In the genomic region with DNA sequence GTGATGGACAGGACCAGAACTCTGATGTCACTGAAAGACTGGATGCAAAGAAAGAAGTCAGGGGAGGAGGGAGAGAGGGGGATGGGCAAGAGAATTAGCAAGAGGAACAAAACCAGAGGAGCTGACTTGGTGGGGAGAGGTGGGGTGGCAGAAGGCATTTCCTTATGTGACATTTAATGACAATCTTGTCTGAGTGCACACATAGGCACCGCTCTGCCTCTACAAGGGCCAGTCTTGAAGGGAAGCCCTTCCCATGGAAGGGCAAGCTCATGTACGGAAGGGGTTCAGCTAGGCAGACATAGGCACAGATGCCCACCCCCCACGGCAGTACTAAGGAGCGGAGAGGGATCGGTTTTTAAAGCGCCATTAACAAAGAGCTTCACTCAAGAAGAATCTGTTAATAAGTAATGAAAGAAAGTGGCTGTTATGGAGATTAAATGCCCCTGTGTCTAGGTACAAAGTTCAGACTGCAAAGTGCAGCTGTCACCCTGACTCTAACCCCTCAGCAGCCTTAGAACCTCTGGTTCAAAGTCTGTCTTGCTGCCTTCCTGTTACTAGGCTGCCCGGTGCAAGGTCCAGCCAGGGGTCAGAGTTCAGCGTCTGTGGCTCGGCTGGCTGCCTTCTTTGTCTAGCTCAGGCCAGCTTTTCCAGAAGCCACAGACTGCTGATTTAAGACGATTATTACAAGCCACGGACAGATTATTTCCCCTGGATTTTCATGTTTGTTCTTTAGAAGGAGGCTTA, we compare ENCODE assay signal across 9 mouse cellular contexts.
A peak's percentile ranks its signal among the peaks of the same experiment; 100 is the strongest.
DNase-seq lines count a peak whose midpoint lies in the region; ATAC-seq and TF ChIP-seq lines count a peak whose summit lies in the region.
"Had no signal": no experiment of that assay in that cellular context is flagged by ENCODE, and none has a peak within 500 bp of the region (broad histone marks: within the 10 kb centered on the region; RNA-seq: fewer than 3 reads in every experiment).

No protein-coding gene starts in this region.

- no peak overlapping the region for H3K9ac ChIP-seq in hindbrain, postnatal 0 days (replicated peaks; ENCODE audit: low read length)
- H3K9ac ChIP-seq in midbrain, embryonic 16.5 days (ENCODE audit: low read depth, low read length): no peak overlapping the region

- no peaks in the 10 kb centered on the region for H3K36me3 ChIP-seq in hindbrain, embryonic 10.5 days
- H3K36me3 ChIP-seq in hindbrain, postnatal 0 days (ENCODE audit: insufficient read depth, low read length): no peaks in the 10 kb centered on the region
- H3K36me3 ChIP-seq in midbrain, embryonic 16.5 days (ENCODE audit: control insufficient read depth, insufficient read depth, low read length): no peaks in the 10 kb centered on the region

- WGBS in hindbrain, embryonic 10.5 days: 9% methylated on average over 11 of the region's 11 CpGs
- WGBS in hindbrain, postnatal 0 days: 7% methylated on average over 11 of the region's 11 CpGs
- WGBS in midbrain, embryonic 16.5 days: 6% methylated on average over 11 of the region's 11 CpGs

- peaks cover 6% of the 10 kb centered on the region; the same call in 1 of the 2 replicates for H3K9me3 ChIP-seq in hindbrain, embryonic 10.5 days
- no peaks in the 10 kb centered on the region for H3K9me3 ChIP-seq in hindbrain, postnatal 0 days (ENCODE audit: low read length)
- H3K9me3 ChIP-seq in midbrain, embryonic 16.5 days (replicated peaks; ENCODE audit: control insufficient read depth, low read length, poor library complexity, severe bottlenecking): peaks cover 4% of the 10 kb centered on the region; the same call in 1 of the 2 replicates

- no peak for TF ChIP-seq CTCF in hindbrain, postnatal 0 days (IDR thresholded peaks at IDR 0.05; ENCODE audit: low read depth)

- H3K4me1 ChIP-seq in hindbrain, embryonic 10.5 days (replicated peaks): peaks cover 26% of the 10 kb centered on the region
- H3K4me1 ChIP-seq in hindbrain, postnatal 0 days (ENCODE audit: insufficient read depth, low read length): no peaks in the 10 kb centered on the region
- peaks cover 6% of the 10 kb centered on the region; the same call in 1 of the 2 replicates for H3K4me1 ChIP-seq in midbrain, embryonic 16.5 days (ENCODE audit: control insufficient read depth, insufficient read depth, low read length)

- H3K4me2 ChIP-seq in hindbrain, postnatal 0 days (ENCODE audit: low read depth, low read length): no peak overlapping the region
- no peak overlapping the region for H3K4me2 ChIP-seq in midbrain, embryonic 16.5 days (ENCODE audit: low read length)

- peak; percentile 88 for DNase-seq in hindbrain, embryonic 10.5 days (ENCODE audit: low spot score)
- DNase-seq in hindbrain, postnatal 0 days (ENCODE audit: low spot score): no peak
- peak; percentile 28 for DNase-seq in gastrocnemius, postnatal 25 days
- DNase-seq in kidney, postnatal 14 days: peak; percentile 90
- no peak for DNase-seq in left cerebral cortex, postnatal 14 days (ENCODE audit: low spot score in 2 of 2)
- no peak for DNase-seq in frontal cortex, postnatal 25 days (ENCODE audit: low spot score in 2 of 2)
- DNase-seq in cerebellum, adult 11-12 months: no peak

- no peak for ATAC-seq in hindbrain, postnatal 0 days
- 0 out of 2 replicates have a peak, but pooled peaks have one; percentile 28 for ATAC-seq in midbrain, embryonic 16.5 days

- peak overlapping the region; percentile 20 for H3K4me3 ChIP-seq in hindbrain, embryonic 10.5 days
- no peak overlapping the region for H3K4me3 ChIP-seq in hindbrain, postnatal 0 days (ENCODE audit: low read length)
- no peak overlapping the region for H3K4me3 ChIP-seq in midbrain, embryonic 16.5 days (ENCODE audit: low read depth, low read length)
- H3K4me3 ChIP-seq: megakaryocyte, embryonic 14.5 days had no signal

- H3K27me3 ChIP-seq in hindbrain, embryonic 10.5 days (ENCODE audit: insufficient read depth, poor library complexity, severe bottlenecking): 0 out of 2 replicates have a peak, but pooled peaks cover 3% of the 10 kb centered on the region
- no peaks in the 10 kb centered on the region for H3K27me3 ChIP-seq in hindbrain, postnatal 0 days (ENCODE audit: insufficient read depth, low read length)
- no peaks in the 10 kb centered on the region; the same call in 1 of the 2 replicates for H3K27me3 ChIP-seq in midbrain, embryonic 16.5 days (ENCODE audit: control insufficient read depth, insufficient read depth, low read depth, low read length)
- H3K27me3 ChIP-seq: megakaryocyte, embryonic 14.5 days had no signal

- intact Hi-C loops in left cerebral cortex, postnatal 14 days (cut with DNase I): no loop called here

- peak overlapping the region; percentile 84 for H3K27ac ChIP-seq in hindbrain, embryonic 10.5 days
- H3K27ac ChIP-seq in hindbrain, postnatal 0 days: no peak overlapping the region
- H3K27ac ChIP-seq in midbrain, embryonic 16.5 days (ENCODE audit: low read length): no peak overlapping the region

Comparison
In these comparisons a context has a peak if more than half of its experiments do, and no peak if none do; other contexts are left out.
1. DNase-seq: peak in hindbrain, embryonic 10.5 days (single experiment), gastrocnemius, postnatal 25 days (single experiment) and kidney, postnatal 14 days (single experiment); none in hindbrain, postnatal 0 days (single experiment), left cerebral cortex, postnatal 14 days (0 of 2), frontal cortex, postnatal 25 days (0 of 2) and cerebellum, adult 11-12 months (single experiment).